Mouse (Mus musculus): ENCODE measurements around the gene Sf3a3. TPM values are rescaled to one million over a fixed set of nuclear protein-coding genes. Genes with fewer than 3 reads are reported as not detected.

Gene Sf3a3
- polyA plus RNA-seq, 1 experiment from 2014 or later, result 175 TPM

DNA sequence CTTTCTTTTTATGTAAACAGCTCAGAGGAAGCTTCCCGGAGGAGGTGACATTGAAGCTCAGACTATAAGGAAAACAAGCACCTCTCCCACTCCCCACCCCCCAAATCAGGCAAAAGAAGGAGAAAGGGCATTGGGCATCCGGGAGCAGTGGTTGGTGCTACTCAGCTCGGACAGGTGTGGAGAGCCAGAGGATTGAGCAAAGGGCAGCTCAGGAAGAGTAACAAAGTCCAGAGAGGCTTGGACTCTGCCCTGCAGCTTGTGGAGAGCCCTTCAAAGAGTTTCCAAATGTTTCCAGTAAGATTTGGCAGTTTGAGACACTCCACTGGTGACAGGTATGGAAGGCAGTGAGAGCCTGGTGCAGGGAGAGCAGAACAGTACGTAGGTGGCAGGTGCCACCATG lies 33.3 kb downstream of the Sf3a3 start:
- H3K27me3 ChIP-seq, result no peaks in the 10 kb centered on the region
- no peak overlapping the region for H3K27ac ChIP-seq
- H3K4me2 ChIP-seq, result no peak overlapping the region
- no peak for ATAC-seq (replicated peaks; ENCODE audit: low FRiP score)
- no peak overlapping the region for H3K9ac ChIP-seq
- WGBS, result 68% methylated on average over 4 of the region's 4 CpGs
- H3K36me3 ChIP-seq, result peaks cover 10% of the 10 kb centered on the region
- no peaks in the 10 kb centered on the region for H3K9me3 ChIP-seq (replicated peaks)
- H3K4me1 ChIP-seq, result peaks cover 18% of the 10 kb centered on the region
- no peak overlapping the region for H3K4me3 ChIP-seq (replicated peaks)

DNA sequence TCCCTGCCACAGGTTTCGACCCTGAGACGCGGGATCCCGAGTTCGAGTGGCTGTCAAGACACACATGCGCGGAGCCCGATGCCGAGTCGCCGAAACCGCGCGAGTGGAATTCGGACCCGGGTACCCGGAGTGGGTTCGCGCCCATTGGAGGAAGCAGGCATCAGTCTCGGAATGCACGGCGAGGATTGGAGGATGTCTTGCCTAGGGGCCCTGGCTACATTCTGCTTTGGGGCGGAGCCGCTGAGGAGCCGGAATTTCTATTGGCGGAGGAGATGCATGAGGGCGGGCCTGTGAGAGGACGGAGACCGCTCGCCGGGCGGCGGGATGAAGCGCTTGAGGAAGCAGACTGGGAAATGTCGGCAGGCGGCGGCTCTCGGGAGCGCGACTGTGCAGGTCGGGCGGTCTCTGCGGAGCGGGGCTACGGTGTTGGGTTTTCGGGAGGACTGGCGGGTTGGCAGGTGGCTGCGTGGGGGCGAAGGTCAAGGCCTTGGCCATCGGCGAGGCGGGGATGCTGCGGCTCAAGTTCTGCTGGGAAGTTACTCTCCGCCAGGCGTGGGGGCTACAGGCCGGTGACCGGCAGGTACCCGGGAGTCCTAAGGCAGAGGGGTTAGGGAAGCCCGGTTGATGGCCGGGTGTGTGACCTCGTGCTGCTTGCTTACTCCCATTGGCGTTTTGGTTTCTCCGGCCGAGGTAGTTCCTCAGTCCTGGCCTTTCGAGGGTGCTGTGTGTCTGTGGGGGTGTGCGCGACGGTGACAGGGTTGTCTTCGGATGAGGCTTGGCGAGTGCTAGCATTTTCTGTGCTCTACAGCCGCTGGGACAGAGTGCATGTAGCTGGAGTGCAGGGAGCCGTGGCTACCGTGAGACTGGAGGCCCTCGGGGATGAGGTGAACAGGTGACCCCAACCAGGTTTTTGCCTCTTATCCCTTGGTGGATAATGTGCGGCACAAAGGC lies 37.0 kb downstream of the Sf3a3 start:
- H3K9me3 ChIP-seq (replicated peaks), result no peaks in the 10 kb centered on the region
- peak overlapping the region; percentile 78 for H3K4me2 ChIP-seq
- peak overlapping the region; percentile 60 for H3K9ac ChIP-seq
- peaks cover 2% of the 10 kb centered on the region; the same call in 1 of the 2 replicates for H3K36me3 ChIP-seq
- H3K4me1 ChIP-seq, result peaks cover 28% of the 10 kb centered on the region
- under 1% methylated on average over 75 of the region's 75 CpGs for WGBS
- peak overlapping the region; percentile 71 for H3K4me3 ChIP-seq (replicated peaks)
- H3K27me3 ChIP-seq, result no peaks in the 10 kb centered on the region
- H3K27ac ChIP-seq, result 0 out of 2 replicates have a peak overlapping the region, but pooled peaks have one; percentile 25
- peak; percentile 99 for ATAC-seq (replicated peaks; ENCODE audit: low FRiP score)

DNA sequence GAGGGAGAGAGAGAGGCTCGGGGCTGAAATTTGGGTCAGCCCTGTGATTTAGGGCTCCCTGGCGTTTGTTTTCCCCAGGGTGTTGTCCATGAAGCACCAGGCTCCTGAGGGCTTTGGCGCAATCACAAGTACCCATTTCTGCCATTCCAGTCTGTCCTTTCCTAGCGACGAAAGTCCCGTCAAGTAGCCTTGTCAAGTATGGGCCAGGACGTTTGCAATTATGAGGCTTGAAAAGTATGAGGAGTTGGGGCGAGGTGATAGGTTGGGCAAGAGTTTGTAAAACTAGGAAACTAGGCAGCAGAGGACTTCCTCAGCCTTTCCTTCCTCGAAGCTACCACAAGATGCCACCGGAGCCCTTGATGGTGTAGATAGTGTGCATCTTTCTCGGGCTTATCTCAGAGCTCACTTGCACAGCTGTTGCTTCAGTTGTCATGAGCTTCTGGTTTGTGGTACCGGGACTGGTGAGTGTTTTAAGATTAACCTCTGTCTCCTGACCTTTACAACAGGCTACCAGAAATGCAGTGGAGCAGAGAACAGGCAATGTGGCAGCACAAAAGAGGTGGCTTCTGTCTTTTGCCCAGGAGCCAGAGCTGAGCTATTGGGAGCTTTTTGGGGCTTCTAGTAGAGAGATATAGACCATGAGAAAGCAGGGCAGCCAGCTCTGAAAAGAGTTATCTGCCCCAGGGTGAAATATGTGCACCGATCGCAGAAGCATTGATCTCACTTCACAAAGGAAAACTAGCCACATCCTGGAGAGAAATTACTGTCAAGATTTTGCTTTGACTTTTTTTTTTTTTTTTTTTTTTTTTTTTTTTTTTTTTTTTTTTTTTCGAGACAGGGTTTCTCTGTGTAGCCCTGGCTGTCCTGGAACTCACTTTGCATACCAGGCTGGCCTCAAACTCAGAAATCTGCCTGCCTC lies 38.0 kb downstream of the Sf3a3 start:
- Histone ChIP-seq H3K4me3 (replicated peaks) (peak overlapping the region; percentile 71), H3K4me2 (peak overlapping the region; percentile 78), H3K27ac (no peak overlapping the region), H3K36me3 (no peaks in the 10 kb centered on the region), H3K9me3 (replicated peaks) (no peaks in the 10 kb centered on the region), H3K27me3 (no peaks in the 10 kb centered on the region), H3K9ac (peak overlapping the region; percentile 60), H3K4me1 (peaks cover 28% of the 10 kb centered on the region)
- 14% methylated on average over 15 of the region's 15 CpGs for WGBS
- no peak for ATAC-seq (replicated peaks; ENCODE audit: low FRiP score)

DNA sequence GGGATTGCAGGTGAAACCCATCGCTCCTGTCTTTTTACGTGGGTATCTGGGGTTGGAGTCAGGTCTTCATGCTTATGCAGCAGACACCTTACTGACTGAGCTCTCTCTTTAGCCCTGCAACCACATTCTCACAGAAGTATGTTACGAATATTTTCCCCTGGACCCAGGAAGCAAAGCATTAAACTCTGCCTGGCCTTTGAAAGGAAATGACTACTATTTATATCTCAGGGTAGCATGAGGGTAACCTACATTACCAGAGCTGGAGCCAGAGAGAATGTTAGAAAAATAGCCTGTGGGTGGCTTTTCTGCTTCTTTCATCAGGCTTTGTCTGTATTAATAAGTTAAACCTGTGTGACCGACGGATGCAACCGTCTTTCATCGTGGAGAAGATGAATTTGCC lies 41.0 kb downstream of the Sf3a3 start:
- no peak overlapping the region for H3K4me2 ChIP-seq
- WGBS, result 59% methylated on average over 7 of the region's 7 CpGs
- no peak overlapping the region for H3K4me3 ChIP-seq (replicated peaks)
- no peak for ATAC-seq (replicated peaks; ENCODE audit: low FRiP score)
- H3K27me3 ChIP-seq, result no peaks in the 10 kb centered on the region
- H3K9me3 ChIP-seq (replicated peaks), result no peaks in the 10 kb centered on the region
- H3K4me1 ChIP-seq, result peaks cover 36% of the 10 kb centered on the region
- no peak overlapping the region for H3K9ac ChIP-seq
- H3K27ac ChIP-seq, result peak overlapping the region; percentile 43
- no peaks in the 10 kb centered on the region for H3K36me3 ChIP-seq

DNA sequence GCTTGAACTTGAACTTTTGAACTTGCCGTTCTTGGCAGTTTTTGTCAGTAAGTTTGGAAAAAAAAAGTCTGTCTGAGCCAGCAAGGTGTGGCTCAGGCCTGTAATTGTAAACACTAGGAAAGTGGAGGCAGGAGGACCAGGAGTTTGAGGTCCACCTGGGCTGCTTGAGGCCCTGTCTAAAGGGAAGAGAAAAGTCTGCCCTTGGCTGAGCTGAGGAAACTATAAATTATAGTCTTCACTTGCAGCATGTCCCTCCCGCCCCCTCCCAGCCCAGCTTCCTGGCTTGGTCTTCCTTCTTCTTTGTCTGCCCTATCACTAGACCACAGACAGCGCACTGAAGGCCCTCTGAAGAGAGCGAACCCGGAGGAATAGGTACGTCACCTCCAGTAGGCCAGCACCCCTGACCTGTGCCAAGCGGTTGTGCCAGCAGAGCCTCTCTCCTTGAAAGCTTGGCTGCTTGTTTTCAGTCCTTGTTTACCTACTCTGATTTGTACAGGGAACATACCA lies 44.8 kb downstream of the Sf3a3 start:
- WGBS, result 50% methylated on average over 7 of the region's 7 CpGs
- no peaks in the 10 kb centered on the region for H3K9me3 ChIP-seq (replicated peaks)
- no peaks in the 10 kb centered on the region for H3K27me3 ChIP-seq
- peak overlapping the region; percentile 14; the same call in 1 of the 2 replicates for H3K4me2 ChIP-seq
- H3K4me1 ChIP-seq, result peaks cover 22% of the 10 kb centered on the region
- H3K4me3 ChIP-seq (replicated peaks), result no peak overlapping the region
- no peak overlapping the region for H3K9ac ChIP-seq
- H3K36me3 ChIP-seq, result no peaks in the 10 kb centered on the region
- H3K27ac ChIP-seq, result peak overlapping the region; percentile 75
- no peak for ATAC-seq (replicated peaks; ENCODE audit: low FRiP score)

DNA sequence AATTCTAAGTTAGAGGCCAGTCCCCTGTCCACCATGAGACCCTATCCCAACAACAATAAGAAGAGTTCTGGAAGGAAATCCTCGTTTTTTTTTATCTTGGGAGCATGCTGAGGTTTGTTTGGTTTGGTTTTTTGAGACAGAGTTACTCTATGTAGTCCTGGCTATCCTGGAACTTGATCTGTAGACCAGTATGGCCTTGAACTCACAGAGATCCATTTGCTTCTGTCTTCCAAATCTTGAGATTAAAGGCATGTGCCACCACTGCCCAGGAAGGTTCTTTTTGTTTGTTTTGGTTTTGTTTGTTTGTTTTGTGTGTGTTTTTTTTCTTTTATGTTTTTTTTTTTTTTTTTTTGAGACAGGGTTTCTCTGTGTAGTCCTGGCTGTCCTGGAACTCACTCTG lies 46.6 kb downstream of the Sf3a3 start:
- Histone ChIP-seq H3K36me3 (no peaks in the 10 kb centered on the region), H3K9me3 (replicated peaks) (no peaks in the 10 kb centered on the region), H3K27ac (no peak overlapping the region), H3K4me3 (replicated peaks) (no peak overlapping the region), H3K4me2 (no peak overlapping the region), H3K27me3 (no peaks in the 10 kb centered on the region), H3K9ac (no peak overlapping the region), H3K4me1 (peaks cover 13% of the 10 kb centered on the region)
- ATAC-seq (replicated peaks; ENCODE audit: low FRiP score), result no peak
- WGBS, result 58% methylated on average over 1 of the region's 1 CpGs

DNA sequence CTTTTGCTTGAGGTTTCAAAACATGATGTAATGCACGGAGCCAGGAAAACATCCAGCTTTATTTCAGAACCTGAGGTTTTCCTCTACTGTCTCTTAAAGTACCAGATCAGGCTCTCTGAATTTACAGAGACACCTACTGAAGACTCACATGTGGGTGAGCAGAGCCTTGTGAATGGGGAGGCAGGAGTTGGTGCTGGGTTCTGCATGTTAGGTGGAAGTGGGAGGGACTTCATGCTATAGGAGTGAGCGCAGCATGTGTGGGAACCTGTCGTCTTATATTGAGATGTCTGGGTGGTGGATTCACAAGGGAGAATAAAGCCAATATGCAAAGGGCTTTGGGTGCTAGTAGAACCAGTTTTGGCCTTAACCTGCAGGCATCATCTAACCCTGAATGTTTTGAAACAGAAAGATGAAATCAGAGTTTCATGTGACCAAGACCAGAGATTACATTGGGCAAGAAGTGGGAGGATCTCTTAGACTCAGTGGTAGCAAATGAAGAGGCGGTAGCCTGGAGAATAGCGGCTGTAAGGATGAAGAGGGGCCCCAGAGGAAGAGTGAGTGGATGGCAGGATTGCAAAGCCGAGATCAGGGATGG lies 48.4 kb downstream of the Sf3a3 start:
- Histone ChIP-seq H3K27ac (no peak overlapping the region), H3K4me2 (no peak overlapping the region), H3K9me3 (replicated peaks) (no peaks in the 10 kb centered on the region), H3K27me3 (no peaks in the 10 kb centered on the region), H3K9ac (no peak overlapping the region), H3K4me1 (peaks cover 14% of the 10 kb centered on the region), H3K4me3 (replicated peaks) (no peak overlapping the region), H3K36me3 (no peaks in the 10 kb centered on the region)
- no peak for ATAC-seq (replicated peaks; ENCODE audit: low FRiP score)
- 79% methylated on average over 6 of the region's 6 CpGs for WGBS

DNA sequence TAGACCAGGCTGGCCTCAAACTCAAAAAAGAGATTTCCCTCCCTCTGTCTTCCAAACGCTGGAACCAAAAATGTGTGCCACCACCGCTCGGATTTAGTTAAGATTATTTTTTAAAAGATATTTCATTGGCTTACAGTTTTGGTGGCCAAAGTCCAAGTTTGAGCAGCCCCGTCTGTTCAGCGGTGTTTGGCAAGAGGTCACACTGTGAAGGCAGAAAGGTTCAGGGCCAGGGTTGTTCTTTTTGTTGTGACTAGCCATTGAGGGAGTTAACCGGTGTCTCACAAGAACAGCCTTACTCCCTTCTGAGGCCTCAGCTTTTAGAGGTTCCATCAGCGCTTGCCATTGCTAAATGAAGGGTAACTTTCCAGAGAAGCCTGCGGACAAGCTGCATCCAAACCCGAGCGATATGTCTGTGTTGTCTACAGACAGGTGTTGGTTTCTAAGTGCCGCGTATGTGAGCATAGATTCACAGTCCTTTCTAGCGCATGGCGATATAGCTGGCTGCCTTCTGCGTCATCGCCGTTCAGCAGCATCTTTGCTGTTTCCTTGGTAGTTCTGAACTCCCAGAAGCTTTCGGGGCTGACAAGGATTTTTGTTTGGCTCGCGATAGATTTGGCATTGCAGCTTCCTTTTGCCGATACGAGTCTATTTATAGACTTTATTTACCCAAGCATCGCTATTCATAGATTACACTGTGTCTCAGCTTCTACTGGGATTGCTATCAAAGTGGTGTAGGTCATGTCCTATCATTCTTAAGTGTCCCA lies 51.4 kb downstream of the Sf3a3 start:
- WGBS, result 81% methylated on average over 23 of the region's 23 CpGs
- H3K27ac ChIP-seq, result peak overlapping the region; percentile 45; the same call in 1 of the 2 replicates
- ATAC-seq (replicated peaks; ENCODE audit: low FRiP score), result no peak

DNA sequence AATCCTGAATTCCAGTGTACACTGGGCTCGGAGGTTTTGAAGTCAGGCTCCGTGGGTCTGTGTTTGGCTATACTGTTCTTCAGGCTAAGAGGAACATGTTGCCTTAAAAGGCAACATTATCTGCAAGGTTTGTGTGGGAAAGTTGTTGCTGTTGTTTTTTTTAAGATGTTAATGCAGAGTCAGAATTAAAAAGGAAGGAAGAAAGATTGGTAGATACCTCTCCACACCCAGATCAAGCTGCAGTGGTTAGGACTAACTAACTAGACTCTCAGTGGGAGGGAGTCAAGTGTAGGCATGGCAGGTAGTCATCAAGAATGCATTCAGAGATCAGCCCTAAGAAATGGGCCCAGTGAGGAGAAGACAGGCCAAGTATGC lies 52.0 kb downstream of the Sf3a3 start:
- Histone ChIP-seq H3K36me3 (no peaks in the 10 kb centered on the region), H3K27me3 (no peaks in the 10 kb centered on the region), H3K4me3 (replicated peaks) (no peak overlapping the region), H3K9me3 (replicated peaks) (no peaks in the 10 kb centered on the region), H3K4me1 (peaks cover 3% of the 10 kb centered on the region; the same call in 1 of the 2 replicates), H3K27ac (no peak overlapping the region), H3K9ac (no peak overlapping the region), H3K4me2 (no peak overlapping the region)
- ATAC-seq (replicated peaks; ENCODE audit: low FRiP score), result no peak
- 73% methylated on average over 2 of the region's 2 CpGs for WGBS

More for the DNA sequence above, 51.4 kb downstream of the Sf3a3 start:
- H3K4me3 ChIP-seq (replicated peaks), result no peak overlapping the region
- H3K4me2 ChIP-seq, result no peak overlapping the region
- H3K9me3 ChIP-seq (replicated peaks), result no peaks in the 10 kb centered on the region
- no peak overlapping the region for H3K9ac ChIP-seq
- no peaks in the 10 kb centered on the region for H3K27me3 ChIP-seq
- no peaks in the 10 kb centered on the region for H3K36me3 ChIP-seq
- H3K4me1 ChIP-seq, result peaks cover 3% of the 10 kb centered on the region; the same call in 1 of the 2 replicates

DNA sequence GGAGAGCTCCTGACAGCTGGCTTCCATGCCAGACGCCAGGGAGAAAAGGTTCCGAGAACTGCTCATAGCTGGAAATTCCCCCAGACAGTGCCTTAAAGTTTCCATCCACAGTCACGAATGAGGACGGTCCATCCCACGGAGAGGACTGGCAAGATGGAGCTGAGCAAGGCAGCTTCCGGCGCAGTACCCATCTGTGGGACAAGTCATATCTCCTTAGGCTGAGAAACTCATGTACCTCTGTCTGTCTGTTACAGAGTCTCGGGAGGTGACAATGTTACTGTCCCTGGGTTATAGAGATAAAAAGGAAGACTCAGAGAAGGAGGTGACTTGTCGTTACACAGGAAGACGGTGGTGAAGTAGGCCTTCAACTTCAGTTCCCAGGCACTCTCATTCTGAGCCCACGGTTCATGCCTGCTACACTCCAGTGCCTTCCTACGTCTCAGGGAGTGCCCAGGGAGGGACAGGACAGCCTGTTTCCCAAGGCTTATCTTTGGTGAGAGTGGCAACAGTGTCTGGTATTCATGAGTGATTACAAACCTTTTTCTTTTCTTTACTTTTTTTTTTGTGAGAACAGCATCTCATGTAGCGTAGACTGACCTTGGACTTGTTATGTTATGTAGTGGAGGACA lies 54.5 kb downstream of the Sf3a3 start:
- H3K4me3 ChIP-seq (replicated peaks), result no peak overlapping the region
- no peaks in the 10 kb centered on the region for H3K36me3 ChIP-seq
- H3K9ac ChIP-seq, result no peak overlapping the region
- H3K27ac ChIP-seq, result peak overlapping the region; percentile 37; the same call in 1 of the 2 replicates
- no peaks in the 10 kb centered on the region for H3K9me3 ChIP-seq (replicated peaks)
- no peak for ATAC-seq (replicated peaks; ENCODE audit: low FRiP score)
- H3K4me2 ChIP-seq, result no peak overlapping the region
- no peaks in the 10 kb centered on the region for H3K27me3 ChIP-seq
- H3K4me1 ChIP-seq, result peaks cover 3% of the 10 kb centered on the region; the same call in 1 of the 2 replicates
- WGBS, result 70% methylated on average over 13 of the region's 13 CpGs

Measured in kidney, embryonic 15.5 days (tissue).